Mouse (Mus musculus): Measurements from ENCODE around the gene Sec14l1. TPM values are rescaled to one million over a fixed set of nuclear protein-coding genes. Genes with fewer than 3 reads are reported as not detected.

Gene Sec14l1
- polyA plus RNA-seq, 1 experiment from 2014 or later: 25.4 TPM

- Histone ChIP-seq H3K4me2 (ENCODE audit: low read depth, low read length) (peak within 1 kb of the TSS; percentile 90), H3K9me3 (replicated peaks; ENCODE audit: control insufficient read depth, low read length) (no peaks in the 10 kb centered on the region), H3K9ac (replicated peaks; ENCODE audit: low read length) (peak within 1 kb of the TSS; percentile 44), H3K4me3 (ENCODE audit: low read depth, low read length) (peak within 1 kb of the TSS; percentile 47), H3K4me1 (ENCODE audit: control insufficient read depth, insufficient read depth, low read length) (peaks cover 4% of the 10 kb centered on the region), H3K36me3 (replicated peaks; ENCODE audit: control insufficient read depth, insufficient read depth, low read depth, low read length) (no peaks in the 10 kb centered on the region), H3K27ac (replicated peaks; ENCODE audit: low read depth, low read length) (no peak within 1 kb of the TSS), H3K27me3 (ENCODE audit: control insufficient read depth, insufficient read depth, low read length) (peaks cover 23% of the 10 kb centered on the region)
- under 1% methylated on average over 70 of the region's 70 CpGs for WGBS
- DNase-seq (ENCODE audit: low spot score) (peak; percentile 32), ATAC-seq (replicated peaks; ENCODE audit: insufficient number of reproducible peaks, low FRiP score, low TSS enrichment, low read depth) (no peak)
These were observed 84.6 kb downstream of the Sec14l1 start, which contains the start of gene Sept9 for GRCm38 (mm10) chr11:117199282-117200175. Gene Sept9 (plus strand): TSS chr11:117199661.

- Histone ChIP-seq H3K9ac (replicated peaks; ENCODE audit: low read length) (no peak overlapping the region), H3K4me1 (ENCODE audit: control insufficient read depth, insufficient read depth, low read length) (peaks cover 4% of the 10 kb centered on the region), H3K27me3 (ENCODE audit: control insufficient read depth, insufficient read depth, low read length) (peaks cover 23% of the 10 kb centered on the region), H3K4me2 (ENCODE audit: low read depth, low read length) (no peak overlapping the region), H3K4me3 (ENCODE audit: low read depth, low read length) (no peak overlapping the region), H3K36me3 (replicated peaks; ENCODE audit: control insufficient read depth, insufficient read depth, low read depth, low read length) (no peaks in the 10 kb centered on the region), H3K9me3 (replicated peaks; ENCODE audit: control insufficient read depth, low read length) (no peaks in the 10 kb centered on the region), H3K27ac (replicated peaks; ENCODE audit: low read depth, low read length) (no peak overlapping the region)
- DNase-seq (ENCODE audit: low spot score): no peak
- WGBS: 86% methylated on average over 12 of the region's 12 CpGs
- ATAC-seq (replicated peaks; ENCODE audit: insufficient number of reproducible peaks, low FRiP score, low TSS enrichment, low read depth): no peak
These were observed 86.9 kb downstream of the Sec14l1 start for GRCm38 (mm10) chr11:117201846-117202245.

GRCm38 (mm10) chr11:117204606-117205005 lies 89.6 kb downstream of the Sec14l1 start:
- Histone ChIP-seq H3K4me1 (ENCODE audit: control insufficient read depth, insufficient read depth, low read length) (peaks cover under 1% of the 10 kb centered on the region), H3K9ac (replicated peaks; ENCODE audit: low read length) (no peak overlapping the region), H3K4me2 (ENCODE audit: low read depth, low read length) (no peak overlapping the region), H3K9me3 (replicated peaks; ENCODE audit: control insufficient read depth, low read length) (no peaks in the 10 kb centered on the region), H3K27me3 (ENCODE audit: control insufficient read depth, insufficient read depth, low read length) (peaks cover 7% of the 10 kb centered on the region), H3K4me3 (ENCODE audit: low read depth, low read length) (no peak overlapping the region), H3K36me3 (replicated peaks; ENCODE audit: control insufficient read depth, insufficient read depth, low read depth, low read length) (no peaks in the 10 kb centered on the region), H3K27ac (replicated peaks; ENCODE audit: low read depth, low read length) (no peak overlapping the region)
- no peak for DNase-seq (ENCODE audit: low spot score)
- 75% methylated on average over 8 of the region's 8 CpGs for WGBS
- no peak for ATAC-seq (replicated peaks; ENCODE audit: insufficient number of reproducible peaks, low FRiP score, low TSS enrichment, low read depth)

GRCm38 (mm10) chr11:117205042-117205441 lies 90.1 kb downstream of the Sec14l1 start:
- Histone ChIP-seq H3K4me1 (ENCODE audit: control insufficient read depth, insufficient read depth, low read length) (no peaks in the 10 kb centered on the region; the same call in 1 of the 2 replicates), H3K27ac (replicated peaks; ENCODE audit: low read depth, low read length) (no peak overlapping the region), H3K9me3 (replicated peaks; ENCODE audit: control insufficient read depth, low read length) (no peaks in the 10 kb centered on the region), H3K9ac (replicated peaks; ENCODE audit: low read length) (no peak overlapping the region), H3K4me2 (ENCODE audit: low read depth, low read length) (no peak overlapping the region), H3K4me3 (ENCODE audit: low read depth, low read length) (no peak overlapping the region), H3K27me3 (ENCODE audit: control insufficient read depth, insufficient read depth, low read length) (peaks cover 4% of the 10 kb centered on the region; the same call in 1 of the 2 replicates), H3K36me3 (replicated peaks; ENCODE audit: control insufficient read depth, insufficient read depth, low read depth, low read length) (no peaks in the 10 kb centered on the region)
- no peak for DNase-seq (ENCODE audit: low spot score)
- no peak for ATAC-seq (replicated peaks; ENCODE audit: insufficient number of reproducible peaks, low FRiP score, low TSS enrichment, low read depth)
- WGBS: 83% methylated on average over 6 of the region's 6 CpGs

- no peak overlapping the region for H3K9ac ChIP-seq (replicated peaks; ENCODE audit: low read length)
- 87% methylated on average over 9 of the region's 9 CpGs for WGBS
- no peaks in the 10 kb centered on the region for H3K36me3 ChIP-seq (replicated peaks; ENCODE audit: control insufficient read depth, insufficient read depth, low read depth, low read length)
- no peak overlapping the region for H3K4me2 ChIP-seq (ENCODE audit: low read depth, low read length)
- no peaks in the 10 kb centered on the region for H3K9me3 ChIP-seq (replicated peaks; ENCODE audit: control insufficient read depth, low read length)
- peaks cover 2% of the 10 kb centered on the region; the same call in 1 of the 2 replicates for H3K27me3 ChIP-seq (ENCODE audit: control insufficient read depth, insufficient read depth, low read length)
- H3K4me3 ChIP-seq (ENCODE audit: low read depth, low read length): no peak overlapping the region
- no peaks in the 10 kb centered on the region for H3K4me1 ChIP-seq (ENCODE audit: control insufficient read depth, insufficient read depth, low read length)
- ATAC-seq (replicated peaks; ENCODE audit: insufficient number of reproducible peaks, low FRiP score, low TSS enrichment, low read depth) (no peak), DNase-seq (ENCODE audit: low spot score) (no peak)
- H3K27ac ChIP-seq (replicated peaks; ENCODE audit: low read depth, low read length): no peak overlapping the region
These were observed 90.5 kb downstream of the Sec14l1 start for GRCm38 (mm10) chr11:117205447-117205846.

DNA sequence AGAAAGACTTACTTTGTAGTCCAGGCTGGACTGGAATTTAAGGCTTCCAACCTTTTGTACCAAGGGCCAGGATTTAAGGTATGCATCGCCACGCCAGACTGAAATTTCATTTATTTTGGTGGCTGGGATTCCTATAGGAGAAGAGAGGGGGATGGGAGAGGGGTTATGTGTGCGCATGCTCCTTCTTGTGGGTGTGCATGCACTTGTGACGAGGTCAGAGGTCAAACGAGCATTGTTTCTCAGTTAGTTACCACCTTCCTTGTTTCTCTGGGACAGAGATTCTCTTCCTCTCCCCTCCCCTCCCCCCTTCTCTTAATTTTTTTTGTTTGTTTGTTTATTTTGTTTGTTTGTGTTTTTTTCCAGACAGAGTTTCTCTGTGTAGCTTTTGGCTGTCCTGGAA lies 92.5 kb downstream of the Sec14l1 start:
- 61% methylated on average over 5 of the region's 5 CpGs for WGBS
- Histone ChIP-seq H3K9me3 (replicated peaks; ENCODE audit: control insufficient read depth, low read length) (no peaks in the 10 kb centered on the region), H3K4me1 (ENCODE audit: control insufficient read depth, insufficient read depth, low read length) (no peaks in the 10 kb centered on the region), H3K9ac (replicated peaks; ENCODE audit: low read length) (no peak overlapping the region), H3K4me3 (ENCODE audit: low read depth, low read length) (no peak overlapping the region), H3K27me3 (ENCODE audit: control insufficient read depth, insufficient read depth, low read length) (no peaks in the 10 kb centered on the region), H3K4me2 (ENCODE audit: low read depth, low read length) (no peak overlapping the region), H3K27ac (replicated peaks; ENCODE audit: low read depth, low read length) (no peak overlapping the region), H3K36me3 (replicated peaks; ENCODE audit: control insufficient read depth, insufficient read depth, low read depth, low read length) (no peaks in the 10 kb centered on the region)
- ATAC-seq (replicated peaks; ENCODE audit: insufficient number of reproducible peaks, low FRiP score, low TSS enrichment, low read depth) (no peak), DNase-seq (ENCODE audit: low spot score) (no peak)

DNA sequence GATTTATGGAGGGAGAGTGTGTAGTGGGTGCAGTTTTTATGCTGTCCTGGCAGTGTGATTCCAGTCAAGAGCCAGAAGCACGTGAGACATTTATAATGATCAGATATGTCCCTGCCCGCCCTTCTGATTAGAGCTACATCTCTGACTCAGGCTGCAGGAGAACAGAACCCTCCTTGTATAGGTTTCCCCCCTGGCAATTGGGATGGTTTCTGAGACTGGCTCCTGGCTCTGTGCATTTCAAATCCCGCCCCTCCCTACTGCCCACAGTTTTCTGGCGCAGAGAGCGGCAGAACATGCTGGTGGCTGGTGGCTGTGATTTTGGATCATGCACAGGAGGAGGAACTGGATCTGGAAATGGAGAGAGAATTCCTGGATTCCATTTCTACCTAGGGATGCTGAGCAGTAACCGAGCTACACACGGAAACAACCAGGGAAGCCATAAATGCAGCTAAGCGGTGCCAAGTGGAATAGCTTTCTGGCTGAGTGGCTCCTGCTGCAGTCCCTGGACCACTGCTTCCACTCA lies 93.2 kb downstream of the Sec14l1 start:
- 68% methylated on average over 8 of the region's 8 CpGs for WGBS
- ATAC-seq (replicated peaks; ENCODE audit: insufficient number of reproducible peaks, low FRiP score, low TSS enrichment, low read depth): no peak
- no peak overlapping the region for H3K4me3 ChIP-seq (ENCODE audit: low read depth, low read length)
- no peaks in the 10 kb centered on the region for H3K27me3 ChIP-seq (ENCODE audit: control insufficient read depth, insufficient read depth, low read length)
- no peaks in the 10 kb centered on the region for H3K36me3 ChIP-seq (replicated peaks; ENCODE audit: control insufficient read depth, insufficient read depth, low read depth, low read length)
- H3K27ac ChIP-seq (replicated peaks; ENCODE audit: low read depth, low read length): no peak overlapping the region
- no peak for DNase-seq (ENCODE audit: low spot score)
- no peaks in the 10 kb centered on the region for H3K9me3 ChIP-seq (replicated peaks; ENCODE audit: control insufficient read depth, low read length)
- H3K9ac ChIP-seq (replicated peaks; ENCODE audit: low read length): no peak overlapping the region
- H3K4me1 ChIP-seq (ENCODE audit: control insufficient read depth, insufficient read depth, low read length): no peaks in the 10 kb centered on the region
- H3K4me2 ChIP-seq (ENCODE audit: low read depth, low read length): no peak overlapping the region

Data from embryonic facial prominence, embryonic 11.5 days (tissue).